Mouse (Mus musculus) intestine, embryonic 14.5 days (tissue): ENCODE results near the gene Mtfp1. TPM values are rescaled to one million over a fixed set of nuclear protein-coding genes. Genes with fewer than 3 reads are reported as not detected.

Source experiments
- ATAC-seq: fragments of 200-750 bp; cut with Nextera tagmentation; replicated peaks from 2 replicates; pipeline ENCODE4 v1.8.0; 2017; ENCODE audit warnings: low read depth, moderate number of reproducible peaks, moderate TSS enrichment, moderate library complexity; ENCODE audit not compliant: low FRiP score, low TSS enrichment
- DNase-seq: peaks from one replicate; pipeline ENCODE4 v3.0.0-alpha.2; 2018; ENCODE audit warnings: low spot score
- H3K27ac ChIP-seq: fragments of 300-500 bp; sonication (generic); 2 replicates; pipeline ENCODE4 v1.5.1; 2014; ENCODE audit warnings: low read depth, mild to moderate bottlenecking, control low read depth
- H3K27me3 ChIP-seq: fragments of 300-500 bp; sonication (generic); replicated peaks from 2 replicates; pipeline ENCODE4 v1.6.1; 2014; ENCODE audit warnings: low read length, control low read depth; ENCODE audit not compliant: control insufficient read depth, insufficient read depth
- H3K36me3 ChIP-seq: fragments of 300-500 bp; sonication (generic); 2 replicates; pipeline ENCODE4 v1.6.1; 2014; ENCODE audit warnings: low read length, control low read depth; ENCODE audit not compliant: control insufficient read depth, insufficient read depth
- H3K4me1 ChIP-seq: fragments of 300-500 bp; sonication (generic); replicated peaks from 2 replicates; pipeline ENCODE4 v1.6.1; 2014; ENCODE audit warnings: low read length, control low read depth, mixed read lengths; ENCODE audit not compliant: control insufficient read depth, insufficient read depth
- H3K4me2 ChIP-seq: fragments of 300-500 bp; sonication (generic); 2 replicates; pipeline ENCODE4 v1.6.1; 2014; ENCODE audit warnings: low read length
- H3K4me3 ChIP-seq: fragments of 300-500 bp; sonication (generic); 2 replicates; pipeline ENCODE4 v1.5.1; 2014; ENCODE audit warnings: low read depth, low read length, control low read depth, mixed read lengths
- H3K9ac ChIP-seq: fragments of 300-500 bp; sonication (generic); 2 replicates; pipeline ENCODE4 v1.6.1; 2014; ENCODE audit warnings: mild to moderate bottlenecking, low read length
- H3K9me3 ChIP-seq: fragments of 300-500 bp; sonication (generic); 2 replicates; pipeline ENCODE4 v1.6.1; 2016; ENCODE audit warnings: low read length, control low read depth; ENCODE audit not compliant: control insufficient read depth
- WGBS: fragments of 180-500 bp; shearing (Covaris S2); extraction: QIAGEN DNeasy Blood & Tissue Kit; methylation state at CpG from one replicate; pipeline ENCODE4 v1.1.7; 2014; 5-methylcytosine and 5-hydroxymethylcytosine counted together
- polyA plus RNA-seq: library from polyadenylated mRNA; unstranded; fragments of >200 nt; fragmentation: Nextera tagmentation; extraction: Ambion mirVana; gene quantifications from 2 replicates; pipeline ENCODE4 v1.2.1, GENCODE M21; 2014

The Mtfp1 gene
- polyA plus RNA-seq, 1 experiment from 2014 or later: 25.2 TPM

DNA sequence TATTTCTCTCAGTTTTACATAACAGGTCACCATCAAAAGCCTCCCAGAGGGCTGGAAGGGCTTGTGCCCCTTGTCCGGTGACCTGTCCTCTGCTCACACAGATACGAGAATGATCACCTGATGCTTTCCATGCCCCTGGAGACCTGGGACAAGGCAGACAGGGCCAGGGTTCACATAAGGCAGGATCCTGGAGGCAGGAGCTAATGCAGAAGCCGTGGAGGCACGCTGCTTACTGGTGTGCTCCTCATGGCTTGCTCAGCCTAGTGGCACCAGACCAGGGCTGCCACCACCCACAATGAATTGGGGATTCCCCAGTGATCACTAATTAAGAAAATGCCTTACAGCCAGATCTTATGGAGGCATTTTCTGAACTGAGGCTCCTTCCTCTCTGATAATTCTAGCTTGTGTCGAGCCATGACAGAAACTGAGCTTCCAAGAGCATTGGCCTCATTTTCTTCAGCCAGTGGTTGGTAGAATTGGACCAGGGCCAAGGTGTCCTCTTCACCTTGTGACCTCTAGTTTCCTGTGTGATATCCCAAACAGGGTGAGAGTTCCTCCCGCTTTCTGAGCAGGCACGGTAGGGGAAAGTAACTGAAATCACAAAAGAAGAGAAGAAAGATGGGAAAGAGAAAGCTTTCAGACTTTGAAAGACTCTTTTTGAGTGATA is 16.8 kb downstream of the Mtfp1 start:
- no peak overlapping the region for H3K4me2 ChIP-seq
- no peaks in the 10 kb centered on the region for H3K9me3 ChIP-seq
- no peak overlapping the region for H3K9ac ChIP-seq
- 83% methylated on average over 7 of the region's 7 CpGs for WGBS
- no peak for ATAC-seq
- no peak overlapping the region for H3K4me3 ChIP-seq
- no peaks in the 10 kb centered on the region for H3K4me1 ChIP-seq
- H3K36me3 ChIP-seq: no peaks in the 10 kb centered on the region
- DNase-seq: no peak
- H3K27me3 ChIP-seq: no peaks in the 10 kb centered on the region
- H3K27ac ChIP-seq: no peak overlapping the region

DNA sequence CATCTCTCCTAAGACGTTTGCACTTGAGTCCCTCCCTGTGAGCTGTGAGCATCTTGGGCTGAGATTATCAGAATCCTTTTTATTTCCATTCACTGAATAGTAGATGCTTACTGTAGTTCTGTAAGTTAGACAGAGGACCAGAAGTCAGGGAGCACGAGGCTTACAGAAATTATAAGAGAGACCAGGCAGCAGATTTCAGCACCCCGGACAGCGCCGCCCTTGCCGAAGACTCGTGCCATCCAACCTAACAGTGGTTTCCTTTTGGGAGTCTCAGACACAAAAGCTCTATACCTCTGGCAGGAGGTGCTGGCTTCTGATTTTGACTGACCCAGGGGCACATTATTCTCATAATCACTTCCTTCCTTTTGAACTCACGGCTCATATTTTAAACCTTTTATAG is 18.6 kb downstream of the Mtfp1 start:
- Histone ChIP-seq H3K4me1 (no peaks in the 10 kb centered on the region), H3K36me3 (no peaks in the 10 kb centered on the region), H3K4me3 (no peak overlapping the region), H3K9ac (no peak overlapping the region), H3K4me2 (no peak overlapping the region), H3K9me3 (no peaks in the 10 kb centered on the region), H3K27ac (no peak overlapping the region), H3K27me3 (no peaks in the 10 kb centered on the region)
- DNase-seq: peak; percentile 92
- no peak for ATAC-seq
- whole genome bisulfite sequencing: 17% methylated on average over 8 of the region's 8 CpGs

DNA sequence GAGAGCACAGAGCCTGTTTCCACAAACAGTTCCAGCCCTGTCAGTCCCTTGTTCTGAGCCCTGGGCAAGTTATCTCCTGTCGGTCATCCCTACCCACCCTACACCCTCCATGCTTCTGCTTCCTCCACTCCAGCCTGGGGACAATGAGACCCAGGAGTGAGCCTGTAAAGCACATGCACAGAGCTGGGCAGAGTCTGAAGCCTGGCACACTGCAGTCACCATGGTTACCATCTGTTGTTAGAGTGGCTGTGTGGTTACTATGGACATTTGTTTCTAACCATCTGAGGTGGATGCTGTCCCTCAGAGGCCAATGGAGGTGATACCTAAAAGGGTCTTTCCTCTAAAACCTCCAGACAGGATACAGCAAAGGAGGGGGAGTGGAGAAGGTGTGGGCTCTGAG is 25.6 kb downstream of the Mtfp1 start:
- no peak overlapping the region for H3K4me3 ChIP-seq
- no peak for ATAC-seq
- no peak overlapping the region for H3K9ac ChIP-seq
- H3K9me3 ChIP-seq: no peaks in the 10 kb centered on the region
- no peaks in the 10 kb centered on the region for H3K4me1 ChIP-seq
- no peaks in the 10 kb centered on the region for H3K36me3 ChIP-seq
- H3K27me3 ChIP-seq: no peaks in the 10 kb centered on the region
- DNase-seq: no peak
- 89% methylated on average over 1 of the region's 1 CpGs for WGBS
- H3K27ac ChIP-seq: no peak overlapping the region
- no peak overlapping the region for H3K4me2 ChIP-seq

DNA sequence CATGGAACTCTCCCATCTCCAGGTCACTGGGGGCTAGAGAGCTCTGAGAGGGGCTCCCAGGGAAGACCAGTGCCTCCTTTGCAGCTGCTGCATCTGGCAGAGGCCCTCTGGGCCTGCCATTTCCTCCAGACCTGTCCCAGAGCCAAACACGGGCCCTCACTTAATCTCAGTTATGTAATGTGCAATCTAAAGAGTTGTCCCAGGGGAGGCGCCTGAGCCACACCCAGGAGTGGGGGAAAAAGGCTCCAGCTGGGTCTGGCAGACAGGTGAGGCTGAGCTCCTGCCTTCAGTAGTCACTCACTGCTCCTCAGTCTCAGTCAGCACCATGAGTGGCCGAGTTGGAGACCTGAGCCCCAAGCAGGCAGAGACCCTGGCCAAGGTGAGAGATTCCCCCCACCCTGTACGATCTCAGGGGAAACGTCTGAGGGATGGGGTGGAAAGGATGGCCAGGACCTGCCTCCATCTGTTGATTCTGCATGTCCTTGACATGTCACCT is 30.6 kb downstream of the Mtfp1 start, which contains the start of gene Sec14l3:
TSS of gene Sec14l3 (plus strand) at position 215 of the 496 bp plus-strand sequence.
- no peaks in the 10 kb centered on the region for H3K27me3 ChIP-seq
- no peak within 1 kb of the TSS for H3K27ac ChIP-seq
- no peak within 1 kb of the TSS for H3K9ac ChIP-seq
- H3K36me3 ChIP-seq: no peaks in the 10 kb centered on the region
- DNase-seq (no peak), ATAC-seq (no peak)
- WGBS: 50% methylated on average over 5 of the region's 5 CpGs
- no peaks in the 10 kb centered on the region for H3K4me1 ChIP-seq
- H3K4me2 ChIP-seq: no peak within 1 kb of the TSS
- no peaks in the 10 kb centered on the region for H3K9me3 ChIP-seq
- no peak within 1 kb of the TSS for H3K4me3 ChIP-seq

DNA sequence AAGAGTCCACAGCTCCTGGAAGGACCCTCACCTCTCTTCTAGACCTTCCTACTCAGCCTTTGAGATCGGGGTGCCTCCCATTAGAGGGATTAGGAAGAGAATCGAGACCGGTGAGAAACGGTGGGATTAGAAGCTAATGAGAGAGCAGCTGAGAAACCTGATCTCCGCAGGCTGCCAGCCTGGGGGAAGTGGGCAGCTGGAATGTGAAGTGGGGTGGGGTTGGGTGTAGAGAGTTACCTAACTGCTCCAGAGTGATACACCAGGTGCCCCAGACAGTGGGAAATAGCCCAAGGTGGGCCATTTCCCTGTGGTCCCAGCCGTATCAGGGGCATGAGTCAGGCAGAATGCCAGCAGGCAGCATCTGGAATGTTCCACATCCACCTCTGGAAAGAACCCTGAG is 32.3 kb downstream of the Mtfp1 start:
- H3K27me3 ChIP-seq: no peaks in the 10 kb centered on the region
- no peak overlapping the region for H3K9ac ChIP-seq
- no peaks in the 10 kb centered on the region for H3K4me1 ChIP-seq
- ATAC-seq: no peak
- H3K36me3 ChIP-seq: no peaks in the 10 kb centered on the region
- H3K4me3 ChIP-seq: no peak overlapping the region
- DNase-seq: no peak
- 52% methylated on average over 6 of the region's 6 CpGs for WGBS
- H3K27ac ChIP-seq: no peak overlapping the region
- H3K9me3 ChIP-seq: no peaks in the 10 kb centered on the region
- no peak overlapping the region for H3K4me2 ChIP-seq

DNA sequence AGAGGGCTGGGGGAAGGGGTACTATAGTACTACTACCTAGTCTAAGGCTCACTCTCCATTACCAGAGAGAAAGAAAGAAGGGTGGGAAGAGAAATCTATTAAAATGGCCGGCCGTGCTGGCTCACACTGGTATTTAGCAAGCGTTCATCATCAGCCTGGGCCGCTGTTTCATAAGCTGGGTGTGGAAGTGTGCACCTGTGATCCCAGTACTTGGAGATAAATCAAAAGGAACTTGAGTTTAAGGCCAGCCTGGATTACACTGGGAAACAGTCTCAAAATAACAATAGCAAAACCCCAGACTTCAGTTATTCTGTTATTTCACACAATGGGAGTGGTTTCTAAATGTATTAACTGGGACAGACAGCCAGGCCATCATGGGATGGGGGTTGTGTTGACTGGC is 32.7 kb downstream of the Mtfp1 start:
- DNase-seq (no peak), ATAC-seq (no peak)
- no peak overlapping the region for H3K27ac ChIP-seq
- no peaks in the 10 kb centered on the region for H3K36me3 ChIP-seq
- no peak overlapping the region for H3K9ac ChIP-seq
- no peaks in the 10 kb centered on the region for H3K9me3 ChIP-seq
- no peak overlapping the region for H3K4me3 ChIP-seq
- WGBS: 90% methylated on average over 4 of the region's 4 CpGs
- H3K4me2 ChIP-seq: no peak overlapping the region
- no peaks in the 10 kb centered on the region for H3K27me3 ChIP-seq
- H3K4me1 ChIP-seq: no peaks in the 10 kb centered on the region

DNA sequence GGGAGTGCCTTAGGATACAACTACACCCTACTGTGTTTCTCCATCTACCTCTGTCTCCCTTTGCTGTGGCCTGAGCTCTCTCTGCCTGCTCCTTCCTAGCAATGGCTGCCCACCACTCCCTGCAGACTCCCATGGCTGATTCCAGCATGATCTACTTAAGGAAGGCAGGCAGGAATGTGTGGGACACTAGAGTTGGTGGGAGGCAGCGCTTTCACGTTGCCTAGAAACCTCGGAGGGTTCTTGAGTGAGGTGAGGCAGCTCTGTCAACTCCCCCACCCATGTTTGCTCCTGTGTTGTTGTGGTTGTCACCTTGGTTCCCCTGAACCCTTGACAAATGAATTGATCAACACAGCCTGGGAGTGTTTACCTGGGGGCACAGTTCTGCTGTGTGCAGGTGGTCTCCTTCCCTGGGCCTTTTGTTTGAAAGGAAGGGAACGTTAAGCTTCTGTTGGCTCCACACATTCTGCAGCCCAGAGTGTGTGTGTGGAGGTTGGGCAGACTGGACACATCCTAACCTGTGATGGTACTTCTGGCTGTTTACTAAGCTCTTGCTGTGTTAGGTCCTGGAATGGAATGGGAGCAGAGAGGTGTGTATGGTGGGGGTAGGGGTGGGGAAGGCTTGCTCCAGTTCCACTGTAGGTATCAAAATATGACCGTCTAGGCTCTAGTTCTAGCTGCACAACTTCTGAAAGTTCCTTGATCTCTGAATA is 34.2 kb downstream of the Mtfp1 start:
- Histone ChIP-seq H3K9me3 (no peaks in the 10 kb centered on the region), H3K36me3 (no peaks in the 10 kb centered on the region), H3K4me3 (no peak overlapping the region), H3K9ac (no peak overlapping the region), H3K27me3 (no peaks in the 10 kb centered on the region), H3K4me2 (no peak overlapping the region), H3K4me1 (no peaks in the 10 kb centered on the region), H3K27ac (no peak overlapping the region)
- WGBS: 69% methylated on average over 5 of the region's 5 CpGs
- ATAC-seq (no peak), DNase-seq (no peak)

DNA sequence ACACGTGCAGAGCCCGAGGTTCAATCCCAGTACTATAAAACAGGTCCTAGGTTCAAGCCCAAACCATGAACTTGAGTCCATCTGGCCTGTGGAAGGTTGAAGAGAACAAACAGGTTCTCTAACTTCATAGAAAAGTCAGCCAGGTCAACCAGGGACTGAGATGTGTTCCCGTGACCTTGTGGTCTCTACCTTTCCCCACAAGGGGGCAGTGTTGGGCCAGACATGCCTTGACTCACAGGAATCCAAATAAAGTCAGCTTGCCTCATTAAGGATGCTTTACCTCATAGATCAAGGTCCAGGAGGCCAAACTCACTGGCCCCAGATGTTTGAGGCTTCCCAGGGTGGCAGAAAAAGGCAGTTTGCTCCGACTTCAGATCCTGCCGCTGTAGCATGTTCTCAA is 41.7 kb downstream of the Mtfp1 start:
- Histone ChIP-seq H3K9me3 (0 out of 2 replicates have a peak, but pooled peaks cover under 1% of the 10 kb centered on the region), H3K4me3 (no peak overlapping the region), H3K27me3 (no peaks in the 10 kb centered on the region), H3K36me3 (no peaks in the 10 kb centered on the region), H3K9ac (no peak overlapping the region), H3K27ac (no peak overlapping the region), H3K4me1 (no peaks in the 10 kb centered on the region), H3K4me2 (no peak overlapping the region)
- DNase-seq (peak; percentile 86), ATAC-seq (no peak)
- WGBS: 15% methylated on average over 5 of the region's 5 CpGs

DNA sequence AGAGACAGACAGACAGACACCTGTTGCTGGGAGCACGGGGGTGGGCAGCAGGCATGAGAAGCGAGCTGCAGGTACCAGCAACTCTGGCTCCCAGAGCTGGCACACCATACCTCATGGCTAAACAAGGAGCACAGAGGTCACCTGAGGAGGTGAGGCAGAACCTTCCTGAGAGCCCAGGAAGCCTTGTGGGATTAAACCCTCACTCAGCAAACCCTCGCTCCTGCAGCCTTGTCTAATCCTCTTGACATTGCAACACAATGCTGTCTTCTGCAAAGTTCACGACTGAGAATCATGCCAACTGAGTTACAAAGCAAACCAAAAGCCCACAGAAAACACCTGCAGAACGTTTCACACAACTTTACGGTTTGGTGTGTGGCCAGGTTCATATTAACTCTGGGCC is 46.8 kb downstream of the Mtfp1 start:
- H3K9me3 ChIP-seq: 0 out of 2 replicates have a peak, but pooled peaks cover 3% of the 10 kb centered on the region
- H3K36me3 ChIP-seq: no peaks in the 10 kb centered on the region
- no peaks in the 10 kb centered on the region for H3K4me1 ChIP-seq
- no peak overlapping the region for H3K27ac ChIP-seq
- DNase-seq (no peak), ATAC-seq (no peak)
- no peak overlapping the region for H3K4me2 ChIP-seq
- H3K27me3 ChIP-seq: no peaks in the 10 kb centered on the region
- WGBS: 84% methylated on average over 6 of the region's 6 CpGs
- no peak overlapping the region for H3K9ac ChIP-seq
- H3K4me3 ChIP-seq: no peak overlapping the region
